Mouse (Mus musculus): ENCODE measurements at regions not wholly inside any gene's neighbourhood (a gene's known extent, or its start where the extent isn't known, plus 50 kb on each side); places are given as distances from the start of the nearest gene placed in this dataset.

DNA sequence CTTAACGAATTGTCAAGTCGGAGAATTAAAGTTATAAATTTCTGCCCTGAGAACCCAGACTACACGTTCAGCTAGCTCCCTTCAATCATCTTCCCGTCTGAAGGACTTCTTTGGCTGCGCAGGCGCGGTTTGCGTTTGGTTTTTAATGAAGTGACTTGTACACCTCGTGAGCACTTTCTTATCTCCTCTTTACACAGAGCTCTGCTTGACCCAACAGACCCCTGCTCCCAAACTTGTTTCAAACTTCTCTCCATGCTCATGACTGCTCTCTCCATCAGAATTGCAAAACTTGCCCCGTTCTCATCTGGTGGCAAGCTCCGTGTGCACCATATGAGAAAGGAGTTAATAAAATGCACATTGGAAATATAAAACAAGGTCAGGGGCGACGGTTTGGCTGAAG is 257.2 kb upstream of the Nt5e start:
- no peak for TF ChIP-seq POLR2AphosphoS5 (IDR thresholded peaks at IDR 0.05; ENCODE audit: insufficient replicate concordance, low read depth, low read length)
- TF ChIP-seq GATA1 (IDR thresholded peaks at IDR 0.05; ENCODE audit: borderline replicate concordance, low read length): no peak
- TF ChIP-seq CTCF (IDR thresholded peaks at IDR 0.05; ENCODE audit: low read depth, low read length): no peak
- TF ChIP-seq GATA2 (IDR thresholded peaks at IDR 0.05; ENCODE audit: borderline replicate concordance, low read depth, low read length): no peak
